Mouse (Mus musculus): Measurements from ENCODE around the gene Prdx1.

DNA sequence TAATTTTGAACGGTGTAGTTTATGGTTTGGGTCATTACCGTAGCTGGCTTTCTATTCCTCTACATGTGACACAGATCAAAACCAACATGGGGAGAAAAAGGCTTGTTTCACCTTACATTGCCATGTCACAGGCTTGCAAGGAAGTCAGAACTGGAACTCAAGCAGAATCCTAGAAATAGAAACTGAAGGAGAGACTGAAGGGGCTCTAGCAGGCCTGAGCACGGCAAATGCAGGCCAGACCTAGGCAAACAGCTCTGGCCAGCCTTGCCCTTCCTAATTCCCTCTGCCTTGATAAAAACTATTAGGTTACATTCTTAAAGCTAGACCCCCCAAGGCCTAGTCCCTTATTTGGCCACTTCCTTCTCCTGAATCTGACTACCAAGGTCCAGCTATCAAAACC lies 29.7 kb upstream of the Prdx1 start:
- TF ChIP-seq CTCF (IDR thresholded peaks at IDR 0.05; ENCODE audit: low read depth) (no peak), EP300 (IDR thresholded peaks at IDR 0.05; ENCODE audit: low read depth) (no peak)
